Mouse (Mus musculus) midbrain, embryonic 10.5 days (tissue): ENCODE results near the gene Sult1c2. TPM values are rescaled to one million over a fixed set of nuclear protein-coding genes. Genes with fewer than 3 reads are reported as not detected.
"Not testable (repeated sequence)": the region's sequence is repeated elsewhere in the genome, so short reads cannot be mapped to it uniquely, and the experiment has no call there.

ENCODE experiments used
- DNase-seq: peaks from one replicate; pipeline ENCODE4 v3.0.0-alpha.2; 2017; ENCODE audit warnings: low spot score
- H3K27ac ChIP-seq: fragments of 300-500 bp; sonication (generic); replicated peaks from 2 replicates; pipeline ENCODE4 v1.5.1; 2016; ENCODE audit warnings: mild to moderate bottlenecking
- H3K27me3 ChIP-seq: fragments of 300-500 bp; sonication (generic); 2 replicates; pipeline ENCODE4 v1.6.1; 2016; ENCODE audit warnings: low read depth, mild to moderate bottlenecking; ENCODE audit not compliant: poor library complexity, severe bottlenecking
- H3K36me3 ChIP-seq: fragments of 300-500 bp; sonication (generic); 2 replicates; pipeline ENCODE4 v1.6.1; 2016; ENCODE audit warnings: mild to moderate bottlenecking, moderate library complexity
- H3K4me1 ChIP-seq: fragments of 300-500 bp; sonication (generic); 2 replicates; pipeline ENCODE4 v1.6.1; 2016
- H3K4me3 ChIP-seq: fragments of 300-500 bp; sonication (generic); 2 replicates; pipeline ENCODE4 v1.5.1; 2016; ENCODE audit warnings: mild to moderate bottlenecking, moderate library complexity
- H3K9me3 ChIP-seq: fragments of 300-500 bp; sonication (generic); replicated peaks from 2 replicates; pipeline ENCODE4 v1.6.1; 2016; ENCODE audit warnings: mild to moderate bottlenecking
- WGBS: fragments of 180-500 bp; shearing (Covaris S2); methylation state at CpG from one replicate; pipeline ENCODE4 v1.1.7; 2016; 5-methylcytosine and 5-hydroxymethylcytosine counted together
- polyA plus RNA-seq: library from polyadenylated mRNA; unstranded; fragments of >200 nt; fragmentation: Nextera tagmentation; extraction: Ambion mirVana; gene quantifications from 2 replicates; pipeline ENCODE4 v1.2.1, GENCODE M21; 2016

The Sult1c2 gene
- polyA plus RNA-seq, result not detected in 2 replicates

DNA sequence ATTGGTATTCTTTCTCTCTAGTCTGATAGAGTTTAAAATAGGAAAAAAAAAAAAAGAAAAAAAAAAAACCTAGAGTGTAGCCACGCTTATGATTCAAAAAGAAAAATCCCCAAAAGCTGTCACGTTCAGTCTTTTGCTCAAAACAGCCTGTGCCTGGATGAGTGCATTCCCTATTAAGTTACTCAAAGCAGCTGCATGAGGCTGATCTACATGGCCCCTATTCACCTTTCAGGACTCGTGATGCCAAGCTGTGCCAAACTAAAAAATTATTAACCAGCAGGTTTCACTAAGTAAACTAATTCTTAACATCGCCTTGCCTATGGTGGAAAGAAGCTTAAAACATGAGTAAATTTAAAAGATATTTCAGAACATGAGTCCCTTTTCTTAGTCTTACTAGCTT lies at the start of gene Sult1c2:
TSS of gene Sult1c2 (minus strand) at position 134 of the 400 bp plus-strand sequence.
- H3K4me3 ChIP-seq, result no peak within 1 kb of the TSS
- no peaks in the 10 kb centered on the region for H3K9me3 ChIP-seq
- H3K4me1 ChIP-seq, result no peaks in the 10 kb centered on the region
- H3K36me3 ChIP-seq, result no peaks in the 10 kb centered on the region
- WGBS, result 86% methylated on average over 4 of the region's 4 CpGs
- no peak within 1 kb of the TSS for H3K27ac ChIP-seq
- no peaks in the 10 kb centered on the region for H3K27me3 ChIP-seq
- no peak for DNase-seq

DNA sequence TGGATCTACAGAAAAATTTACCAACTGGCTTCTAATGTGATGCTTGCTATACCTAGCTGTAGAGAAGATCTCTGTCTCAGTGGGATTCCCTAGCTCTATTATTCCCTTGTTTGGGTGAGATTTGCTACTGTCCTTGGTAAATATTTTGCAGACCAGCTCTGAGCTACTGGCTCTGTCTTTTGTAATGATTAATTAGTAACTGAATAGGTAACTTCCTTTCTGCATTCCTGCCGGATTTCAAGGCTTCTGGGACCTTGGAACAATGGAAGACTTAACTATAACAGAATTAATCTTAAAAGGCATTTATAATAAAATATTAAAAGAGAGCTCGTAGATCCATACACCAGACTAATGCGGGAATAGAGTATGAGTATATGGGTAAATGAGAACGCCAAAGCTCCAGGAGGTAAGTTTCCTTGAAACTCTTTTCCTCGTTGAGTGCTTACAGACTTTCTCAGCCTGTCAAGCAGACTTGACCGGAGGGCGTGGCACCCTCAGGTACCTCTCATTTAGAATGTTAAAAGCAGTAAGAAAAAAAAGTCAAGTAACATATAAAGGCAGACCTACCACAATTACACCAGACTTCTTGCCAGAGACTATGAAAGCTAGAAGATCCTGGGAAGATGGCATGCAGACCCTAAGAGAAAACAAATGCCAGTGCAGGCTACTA lies 33.0 kb upstream of the Sult1c2 start:
- not testable (repeated sequence) for H3K27ac ChIP-seq, H3K4me3 ChIP-seq, DNase-seq, H3K27me3 ChIP-seq, H3K4me1 ChIP-seq, H3K36me3 ChIP-seq
- WGBS, result 86% methylated on average over 7 of the region's 7 CpGs
- peaks cover 16% of the 10 kb centered on the region; the same call in 1 of the 2 replicates for H3K9me3 ChIP-seq

- Histone ChIP-seq H3K27ac (no peak overlapping the region), H3K9me3 (no peaks in the 10 kb centered on the region), H3K27me3 (no peaks in the 10 kb centered on the region), H3K4me1 (no peaks in the 10 kb centered on the region), H3K4me3 (no peak overlapping the region), H3K36me3 (no peaks in the 10 kb centered on the region)
- WGBS, result 93% methylated on average over 2 of the region's 2 CpGs
- DNase-seq, result no peak
These were observed 28.3 kb upstream of the Sult1c2 start for GRCm38 (mm10) chr17:53874433-53874832.

DNA sequence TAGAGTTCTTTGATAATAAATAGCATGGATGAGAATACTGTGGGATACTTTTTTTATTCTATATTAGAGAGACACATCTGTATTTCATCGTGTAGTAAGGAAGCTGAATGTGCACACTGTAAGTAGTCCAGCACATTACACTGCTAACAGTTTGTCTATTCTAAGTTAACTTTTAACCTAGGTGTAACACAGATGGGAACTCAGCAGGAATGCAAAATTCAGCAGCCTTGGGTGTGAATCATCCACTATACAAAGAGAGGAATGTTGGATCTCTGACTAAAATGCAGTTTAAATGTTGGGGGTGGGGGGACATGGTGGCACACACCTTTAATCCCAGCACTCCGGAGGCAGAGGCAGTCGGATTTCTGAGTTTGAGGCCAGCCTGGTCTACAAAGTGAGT lies 26.1 kb upstream of the Sult1c2 start:
- Histone ChIP-seq H3K9me3 (no peaks in the 10 kb centered on the region), H3K4me1 (no peaks in the 10 kb centered on the region), H3K36me3 (no peaks in the 10 kb centered on the region), H3K27ac (no peak overlapping the region), H3K27me3 (no peaks in the 10 kb centered on the region), H3K4me3 (no peak overlapping the region)
- DNase-seq, result no peak
- whole genome bisulfite sequencing, result 86% methylated on average over 3 of the region's 3 CpGs

- Histone ChIP-seq H3K4me3 (no peak overlapping the region), H3K4me1 (no peaks in the 10 kb centered on the region), H3K27me3 (no peaks in the 10 kb centered on the region), H3K27ac (no peak overlapping the region), H3K9me3 (no peaks in the 10 kb centered on the region), H3K36me3 (no peaks in the 10 kb centered on the region)
- DNase-seq, result no peak
These were observed 23.8 kb upstream of the Sult1c2 start for GRCm38 (mm10) chr17:53869931-53870330.

- no peak for DNase-seq
- Histone ChIP-seq H3K27ac (no peak overlapping the region), H3K4me1 (no peaks in the 10 kb centered on the region), H3K9me3 (no peaks in the 10 kb centered on the region), H3K4me3 (no peak overlapping the region), H3K36me3 (no peaks in the 10 kb centered on the region), H3K27me3 (no peaks in the 10 kb centered on the region)
- 91% methylated on average over 6 of the region's 6 CpGs for WGBS
These were observed 19.3 kb upstream of the Sult1c2 start for GRCm38 (mm10) chr17:53865260-53865955.

DNA sequence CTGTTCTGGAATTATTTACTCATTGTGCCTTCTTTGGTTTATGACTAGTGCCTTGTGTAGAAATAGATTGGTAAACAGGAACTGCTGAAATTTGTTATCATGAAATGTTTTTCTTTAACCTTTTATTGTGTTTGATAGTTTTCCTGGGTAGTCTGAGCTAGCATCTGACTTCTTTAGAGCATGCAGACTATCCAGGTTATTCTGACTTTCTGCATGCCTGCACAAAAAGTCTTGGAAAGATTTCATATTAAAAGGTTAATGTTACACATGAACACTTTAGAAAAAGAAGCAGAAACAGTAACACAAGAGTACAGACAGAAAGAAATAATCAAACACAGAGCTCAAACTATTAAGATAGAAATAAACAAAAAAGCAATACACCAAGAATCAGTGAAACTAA lies 14.4 kb upstream of the Sult1c2 start:
- no peaks in the 10 kb centered on the region for H3K9me3 ChIP-seq
- H3K4me1 ChIP-seq, result no peaks in the 10 kb centered on the region
- DNase-seq, result no peak
- no peak overlapping the region for H3K4me3 ChIP-seq
- H3K27ac ChIP-seq, result no peak overlapping the region
- no peaks in the 10 kb centered on the region for H3K36me3 ChIP-seq
- no peaks in the 10 kb centered on the region for H3K27me3 ChIP-seq

- 90% methylated on average over 3 of the region's 3 CpGs for WGBS
- H3K4me1 ChIP-seq, result no peaks in the 10 kb centered on the region
These were observed 8.9 kb upstream of the Sult1c2 start for GRCm38 (mm10) chr17:53854992-53855391.

GRCm38 (mm10) chr17:53845796-53846195 lies 343 bp downstream of the Sult1c2 start:
- H3K27ac ChIP-seq, result no peak overlapping the region
- no peak overlapping the region for H3K4me3 ChIP-seq
- no peak for DNase-seq
- no peaks in the 10 kb centered on the region for H3K9me3 ChIP-seq
- no peaks in the 10 kb centered on the region for H3K36me3 ChIP-seq
- H3K4me1 ChIP-seq, result no peaks in the 10 kb centered on the region
- H3K27me3 ChIP-seq, result no peaks in the 10 kb centered on the region
- WGBS, result 88% methylated on average over 7 of the region's 7 CpGs

More at GRCm38 (mm10) chr17:53854992-53855391, 8.9 kb upstream of the Sult1c2 start:
- DNase-seq, result no peak
- Histone ChIP-seq H3K9me3 (no peaks in the 10 kb centered on the region), H3K36me3 (no peaks in the 10 kb centered on the region), H3K27me3 (no peaks in the 10 kb centered on the region), H3K4me3 (no peak overlapping the region), H3K27ac (no peak overlapping the region)

DNA sequence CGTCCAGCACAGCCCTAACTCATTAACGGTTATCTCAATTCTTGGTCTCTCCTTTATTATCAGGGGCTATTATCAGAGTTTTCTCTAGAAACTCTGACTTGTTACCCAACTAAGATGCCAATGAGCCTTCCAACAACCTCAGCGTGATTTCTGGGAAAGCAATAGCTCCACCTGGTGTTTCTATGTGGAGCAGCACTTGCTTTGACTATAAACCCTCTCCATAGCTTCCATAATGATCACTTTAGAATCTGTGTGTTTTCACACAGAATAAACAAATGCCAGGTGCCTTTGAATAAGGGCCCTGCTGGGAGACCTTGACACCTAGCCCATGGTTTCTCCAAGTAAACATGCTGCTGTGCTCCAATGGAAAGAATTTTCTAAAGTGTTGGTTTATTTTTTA lies 12.8 kb downstream of the Sult1c2 start:
- Histone ChIP-seq H3K27me3 (no peaks in the 10 kb centered on the region), H3K27ac (no peak overlapping the region), H3K36me3 (no peaks in the 10 kb centered on the region), H3K4me3 (no peak overlapping the region), H3K4me1 (no peaks in the 10 kb centered on the region), H3K9me3 (peaks cover 9% of the 10 kb centered on the region; the same call in 1 of the 2 replicates)
- 59% methylated on average over 3 of the region's 3 CpGs for WGBS
- no peak for DNase-seq

- not testable (repeated sequence) for DNase-seq, H3K27me3 ChIP-seq, H3K9me3 ChIP-seq, H3K4me3 ChIP-seq, H3K4me1 ChIP-seq, H3K27ac ChIP-seq, H3K36me3 ChIP-seq
- 86% methylated on average over 16 of the region's 16 CpGs for WGBS
These were observed 42.2 kb downstream of the Sult1c2 start for GRCm38 (mm10) chr17:53803974-53804373.

- Histone ChIP-seq H3K9me3 (no peaks in the 10 kb centered on the region), H3K27me3 (no peaks in the 10 kb centered on the region), H3K4me1 (no peaks in the 10 kb centered on the region), H3K4me3 (no peak overlapping the region), H3K36me3 (no peaks in the 10 kb centered on the region), H3K27ac (no peak overlapping the region)
- 86% methylated on average over 1 of the region's 1 CpGs for WGBS
- no peak for DNase-seq
These were observed 62.8 kb downstream of the Sult1c2 start for GRCm38 (mm10) chr17:53783381-53783780.
